ENCODE assay signal across 34 mouse cellular contexts in genomic region chr10:98557470-98558060, GRCm38 (mm10).
"Had no signal": no experiment of that assay in that cellular context is flagged by ENCODE, and none has a peak within 500 bp of the region (broad histone marks: within the 10 kb centered on the region; RNA-seq: fewer than 3 reads in every experiment).

No protein-coding gene starts in this region.

- DNase-seq: heart, postnatal 10 days; heart, postnatal 14 days; heart, postnatal 36 days; heart, postnatal 4 days; kidney, adult 11 months; kidney, adult 18-20 months; kidney, adult 2 months; kidney, adult 8-10 months; kidney, adult 9 months; kidney, postnatal 10 days; kidney, postnatal 25 days; kidney, postnatal 36 days; kidney, postnatal 4 days; layer of hippocampus, adult 9-11 months; layer of hippocampus, postnatal 36 days had no signal

- H3K4me2 ChIP-seq: heart, embryonic 11.5 days; heart, embryonic 12.5 days; heart, embryonic 13.5 days; heart, embryonic 15.5 days; hindbrain, embryonic 12.5 days; hindbrain, embryonic 13.5 days; hindbrain, embryonic 14.5 days; hindbrain, embryonic 15.5 days; intestine, embryonic 15.5 days; kidney, embryonic 15.5 days had no signal

- H3K9me3 ChIP-seq: heart, embryonic 10.5 days; heart, embryonic 12.5 days; heart, embryonic 13.5 days; heart, embryonic 15.5 days; hindbrain, embryonic 10.5 days; hindbrain, embryonic 12.5 days; hindbrain, embryonic 13.5 days; hindbrain, embryonic 15.5 days; intestine, embryonic 15.5 days; kidney, embryonic 15.5 days had no signal

- H3K4me1 ChIP-seq: heart, embryonic 10.5 days; heart, embryonic 12.5 days; heart, embryonic 15.5 days; hindbrain, embryonic 10.5 days; hindbrain, embryonic 12.5 days; hindbrain, embryonic 13.5 days; hindbrain, embryonic 15.5 days; intestine, embryonic 15.5 days; kidney, embryonic 15.5 days had no signal

- H3K36me3 ChIP-seq: heart, embryonic 10.5 days; heart, embryonic 12.5 days; heart, embryonic 13.5 days; heart, embryonic 15.5 days; hindbrain, embryonic 10.5 days; hindbrain, embryonic 12.5 days; hindbrain, embryonic 13.5 days; hindbrain, embryonic 15.5 days; intestine, embryonic 15.5 days; kidney, embryonic 15.5 days had no signal

- H3K27ac ChIP-seq: heart, embryonic 10.5 days; heart, embryonic 13.5 days; heart, embryonic 15.5 days; hindbrain, embryonic 10.5 days; hindbrain, embryonic 12.5 days; hindbrain, embryonic 13.5 days; hindbrain, embryonic 14.5 days; hindbrain, embryonic 15.5 days; hindbrain, postnatal 0 days; intestine, embryonic 15.5 days; kidney, embryonic 15.5 days; kidney, postnatal 0 days; layer of hippocampus, adult 2 months had no signal

- H3K27me3 ChIP-seq: heart, embryonic 12.5 days; heart, embryonic 13.5 days; heart, embryonic 15.5 days; hindbrain, embryonic 12.5 days; hindbrain, embryonic 13.5 days; hindbrain, embryonic 15.5 days; intestine, embryonic 15.5 days; kidney, embryonic 15.5 days had no signal

- H3K4me3 ChIP-seq: heart, embryonic 10.5 days; heart, embryonic 12.5 days; heart, embryonic 13.5 days; heart, embryonic 15.5 days; hindbrain, embryonic 10.5 days; hindbrain, embryonic 12.5 days; hindbrain, embryonic 13.5 days; hindbrain, embryonic 15.5 days; intestine, embryonic 15.5 days; kidney, embryonic 15.5 days; layer of hippocampus, adult 2 months had no signal

- ATAC-seq: hindbrain, embryonic 16.5 days; hindbrain, postnatal 0 days; inflammation-experienced regulatory T-cells, adult 6 months; intestine, embryonic 15.5 days; intestine, embryonic 16.5 days; intestine, postnatal 0 days had no signal

- H3K9ac ChIP-seq: heart, embryonic 12.5 days; heart, embryonic 13.5 days; heart, embryonic 15.5 days; hindbrain, embryonic 12.5 days; hindbrain, embryonic 13.5 days; hindbrain, embryonic 14.5 days; hindbrain, embryonic 15.5 days; intestine, embryonic 15.5 days; kidney, embryonic 15.5 days had no signal
